Mouse (Mus musculus): Measurements from ENCODE around the gene Srgap3. TPM values are rescaled to one million over a fixed set of nuclear protein-coding genes. Genes with fewer than 3 reads are reported as not detected.

The Srgap3 gene
- polyA plus RNA-seq, 1 experiment = 7.1 TPM

DNA sequence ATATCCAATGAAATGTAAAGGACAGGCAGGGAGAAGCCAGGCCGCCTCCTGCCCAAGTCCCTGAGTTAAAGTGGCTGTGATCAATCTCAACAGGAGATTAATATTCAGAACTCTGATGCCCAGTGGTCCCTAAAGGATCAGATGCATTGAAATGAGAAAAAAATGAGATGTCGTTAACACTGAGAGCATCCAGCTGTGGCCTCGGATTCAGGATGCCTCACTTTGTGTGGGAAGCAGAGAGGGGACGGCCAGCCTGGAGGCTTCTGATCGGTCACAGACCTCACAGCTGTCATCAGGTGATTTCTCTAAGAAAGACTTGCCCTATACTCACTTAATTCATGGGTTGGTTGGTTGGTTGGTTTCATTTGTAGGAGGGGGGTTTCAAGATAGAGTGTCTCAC is 106.7 kb downstream of the Srgap3 start:
- TF ChIP-seq POLR2A (IDR thresholded peaks at IDR 0.05; ENCODE audit: control insufficient read depth, low read depth, low read length) = no peak
- TF ChIP-seq CTCF (IDR thresholded peaks at IDR 0.05; ENCODE audit: control insufficient read depth, insufficient read depth, insufficient replicate concordance, low read depth, low read length) = no peak
- Histone ChIP-seq H3K27ac (ENCODE audit: control insufficient read depth, insufficient read depth, low read depth, low read length) (no peak overlapping the region), H3K4me3 (ENCODE audit: control insufficient read depth, low read depth, low read length) (no peak overlapping the region), H3K36me3 (ENCODE audit: control insufficient read depth, insufficient read depth, low read length) (no peaks in the 10 kb centered on the region), H3K4me1 (ENCODE audit: control insufficient read depth, insufficient read depth, low read length) (no peaks in the 10 kb centered on the region), H3K27me3 (ENCODE audit: control insufficient read depth, insufficient read depth, low read length) (no peaks in the 10 kb centered on the region)

GRCm38 (mm10) chr6:112839391-112839790 is 107.7 kb downstream of the Srgap3 start:
- Histone ChIP-seq H3K36me3 (ENCODE audit: control insufficient read depth, insufficient read depth, low read length) (no peaks in the 10 kb centered on the region), H3K4me1 (ENCODE audit: control insufficient read depth, insufficient read depth, low read length) (no peaks in the 10 kb centered on the region), H3K4me3 (ENCODE audit: control insufficient read depth, low read depth, low read length) (no peak overlapping the region), H3K27ac (ENCODE audit: control insufficient read depth, insufficient read depth, low read depth, low read length) (no peak overlapping the region), H3K27me3 (ENCODE audit: control insufficient read depth, insufficient read depth, low read length) (no peaks in the 10 kb centered on the region)
- TF ChIP-seq POLR2A (IDR thresholded peaks at IDR 0.05; ENCODE audit: control insufficient read depth, low read depth, low read length) = no peak
- no peak for TF ChIP-seq CTCF (IDR thresholded peaks at IDR 0.05; ENCODE audit: control insufficient read depth, insufficient read depth, insufficient replicate concordance, low read depth, low read length)

GRCm38 (mm10) chr6:112838879-112839278 is 108.2 kb downstream of the Srgap3 start:
- no peaks in the 10 kb centered on the region for H3K4me1 ChIP-seq (ENCODE audit: control insufficient read depth, insufficient read depth, low read length)
- TF ChIP-seq CTCF (IDR thresholded peaks at IDR 0.05; ENCODE audit: control insufficient read depth, insufficient read depth, insufficient replicate concordance, low read depth, low read length) (no peak), POLR2A (IDR thresholded peaks at IDR 0.05; ENCODE audit: control insufficient read depth, low read depth, low read length) (no peak)
- H3K4me3 ChIP-seq (ENCODE audit: control insufficient read depth, low read depth, low read length) = no peak overlapping the region
- H3K27ac ChIP-seq (ENCODE audit: control insufficient read depth, insufficient read depth, low read depth, low read length) = no peak overlapping the region
- no peaks in the 10 kb centered on the region for H3K27me3 ChIP-seq (ENCODE audit: control insufficient read depth, insufficient read depth, low read length)
- no peaks in the 10 kb centered on the region for H3K36me3 ChIP-seq (ENCODE audit: control insufficient read depth, insufficient read depth, low read length)

- Histone ChIP-seq H3K27ac (ENCODE audit: control insufficient read depth, insufficient read depth, low read depth, low read length) (no peak overlapping the region), H3K4me3 (ENCODE audit: control insufficient read depth, low read depth, low read length) (no peak overlapping the region), H3K4me1 (ENCODE audit: control insufficient read depth, insufficient read depth, low read length) (no peaks in the 10 kb centered on the region), H3K27me3 (ENCODE audit: control insufficient read depth, insufficient read depth, low read length) (no peaks in the 10 kb centered on the region), H3K36me3 (ENCODE audit: control insufficient read depth, insufficient read depth, low read length) (no peaks in the 10 kb centered on the region)
- TF ChIP-seq CTCF (IDR thresholded peaks at IDR 0.05; ENCODE audit: control insufficient read depth, insufficient read depth, insufficient replicate concordance, low read depth, low read length) (no peak), POLR2A (IDR thresholded peaks at IDR 0.05; ENCODE audit: control insufficient read depth, low read depth, low read length) (no peak)
Observed at GRCm38 (mm10) chr6:112836712-112837111, 110.4 kb downstream of the Srgap3 start.

GRCm38 (mm10) chr6:112835413-112835812 is 111.7 kb downstream of the Srgap3 start:
- TF ChIP-seq POLR2A (IDR thresholded peaks at IDR 0.05; ENCODE audit: control insufficient read depth, low read depth, low read length) (no peak), CTCF (IDR thresholded peaks at IDR 0.05; ENCODE audit: control insufficient read depth, insufficient read depth, insufficient replicate concordance, low read depth, low read length) (no peak)
- no peak overlapping the region for H3K4me3 ChIP-seq (ENCODE audit: control insufficient read depth, low read depth, low read length)
- no peaks in the 10 kb centered on the region for H3K36me3 ChIP-seq (ENCODE audit: control insufficient read depth, insufficient read depth, low read length)
- no peak overlapping the region for H3K27ac ChIP-seq (ENCODE audit: control insufficient read depth, insufficient read depth, low read depth, low read length)
- H3K27me3 ChIP-seq (ENCODE audit: control insufficient read depth, insufficient read depth, low read length) = no peaks in the 10 kb centered on the region
- H3K4me1 ChIP-seq (ENCODE audit: control insufficient read depth, insufficient read depth, low read length) = no peaks in the 10 kb centered on the region

GRCm38 (mm10) chr6:112834430-112834829 is 112.6 kb downstream of the Srgap3 start:
- Histone ChIP-seq H3K4me3 (ENCODE audit: control insufficient read depth, low read depth, low read length) (no peak overlapping the region), H3K4me1 (ENCODE audit: control insufficient read depth, insufficient read depth, low read length) (no peaks in the 10 kb centered on the region), H3K27ac (ENCODE audit: control insufficient read depth, insufficient read depth, low read depth, low read length) (no peak overlapping the region), H3K36me3 (ENCODE audit: control insufficient read depth, insufficient read depth, low read length) (no peaks in the 10 kb centered on the region), H3K27me3 (ENCODE audit: control insufficient read depth, insufficient read depth, low read length) (no peaks in the 10 kb centered on the region)
- TF ChIP-seq POLR2A (IDR thresholded peaks at IDR 0.05; ENCODE audit: control insufficient read depth, low read depth, low read length) (no peak), CTCF (IDR thresholded peaks at IDR 0.05; ENCODE audit: control insufficient read depth, insufficient read depth, insufficient replicate concordance, low read depth, low read length) (no peak)

DNA sequence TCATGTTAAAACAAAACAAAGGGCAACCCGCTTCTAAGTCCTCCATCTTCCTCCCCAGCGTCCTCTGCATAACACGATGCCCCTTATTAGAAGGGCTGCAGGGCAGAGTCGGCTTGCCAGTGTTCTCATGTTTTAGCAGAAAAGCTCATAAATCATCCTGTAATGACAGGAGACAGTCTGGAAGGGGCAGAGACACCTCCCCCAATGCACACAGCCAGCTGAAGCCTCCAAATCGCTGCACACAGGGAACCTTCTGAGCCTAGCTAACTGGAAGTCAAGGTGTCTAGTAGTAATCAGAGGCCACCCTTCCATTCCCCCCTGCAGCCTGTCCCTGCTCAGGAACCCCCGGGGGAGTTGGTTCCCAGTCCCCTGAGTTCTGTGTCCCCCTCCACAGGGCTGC is 113.3 kb downstream of the Srgap3 start:
- Histone ChIP-seq H3K27ac (ENCODE audit: control insufficient read depth, insufficient read depth, low read depth, low read length) (no peak overlapping the region), H3K4me1 (ENCODE audit: control insufficient read depth, insufficient read depth, low read length) (no peaks in the 10 kb centered on the region), H3K4me3 (ENCODE audit: control insufficient read depth, low read depth, low read length) (no peak overlapping the region), H3K36me3 (ENCODE audit: control insufficient read depth, insufficient read depth, low read length) (no peaks in the 10 kb centered on the region), H3K27me3 (ENCODE audit: control insufficient read depth, insufficient read depth, low read length) (no peaks in the 10 kb centered on the region)
- no peak for TF ChIP-seq POLR2A (IDR thresholded peaks at IDR 0.05; ENCODE audit: control insufficient read depth, low read depth, low read length)

DNA sequence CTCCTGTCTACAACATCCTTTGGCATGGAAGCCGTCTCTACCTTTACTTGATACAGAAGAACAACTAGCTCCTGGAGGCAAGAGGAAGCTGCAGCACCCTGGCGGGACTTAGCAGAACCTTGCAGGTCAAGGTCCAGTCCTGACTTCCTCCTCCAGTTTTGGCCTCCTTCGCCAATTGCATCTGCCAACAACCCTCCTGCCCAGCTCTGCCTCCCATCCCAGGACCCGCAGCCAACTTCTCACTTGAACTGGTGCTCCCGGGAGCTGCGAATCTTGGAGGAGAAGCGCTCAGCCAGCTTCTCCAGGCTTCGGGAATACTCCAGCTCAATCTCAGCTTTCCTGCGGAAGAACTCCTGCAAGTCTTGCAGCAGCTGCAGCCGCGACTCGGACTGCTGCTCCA is 117.9 kb downstream of the Srgap3 start:
- no peak for TF ChIP-seq POLR2A (IDR thresholded peaks at IDR 0.05; ENCODE audit: control insufficient read depth, low read depth, low read length)
- no peak for TF ChIP-seq CTCF (IDR thresholded peaks at IDR 0.05; ENCODE audit: control insufficient read depth, insufficient read depth, insufficient replicate concordance, low read depth, low read length)
- H3K27me3 ChIP-seq (ENCODE audit: control insufficient read depth, insufficient read depth, low read length) = no peaks in the 10 kb centered on the region
- no peaks in the 10 kb centered on the region for H3K36me3 ChIP-seq (ENCODE audit: control insufficient read depth, insufficient read depth, low read length)
- H3K27ac ChIP-seq (ENCODE audit: control insufficient read depth, insufficient read depth, low read depth, low read length) = no peak overlapping the region
- no peak overlapping the region for H3K4me3 ChIP-seq (ENCODE audit: control insufficient read depth, low read depth, low read length)
- H3K4me1 ChIP-seq (ENCODE audit: control insufficient read depth, insufficient read depth, low read length) = no peaks in the 10 kb centered on the region
